Mouse (Mus musculus): ENCODE measurements at regions not wholly inside any gene's neighbourhood (a gene's known extent, or its start where the extent isn't known, plus 50 kb on each side); places are given as distances from the start of the nearest gene placed in this dataset.

DNA sequence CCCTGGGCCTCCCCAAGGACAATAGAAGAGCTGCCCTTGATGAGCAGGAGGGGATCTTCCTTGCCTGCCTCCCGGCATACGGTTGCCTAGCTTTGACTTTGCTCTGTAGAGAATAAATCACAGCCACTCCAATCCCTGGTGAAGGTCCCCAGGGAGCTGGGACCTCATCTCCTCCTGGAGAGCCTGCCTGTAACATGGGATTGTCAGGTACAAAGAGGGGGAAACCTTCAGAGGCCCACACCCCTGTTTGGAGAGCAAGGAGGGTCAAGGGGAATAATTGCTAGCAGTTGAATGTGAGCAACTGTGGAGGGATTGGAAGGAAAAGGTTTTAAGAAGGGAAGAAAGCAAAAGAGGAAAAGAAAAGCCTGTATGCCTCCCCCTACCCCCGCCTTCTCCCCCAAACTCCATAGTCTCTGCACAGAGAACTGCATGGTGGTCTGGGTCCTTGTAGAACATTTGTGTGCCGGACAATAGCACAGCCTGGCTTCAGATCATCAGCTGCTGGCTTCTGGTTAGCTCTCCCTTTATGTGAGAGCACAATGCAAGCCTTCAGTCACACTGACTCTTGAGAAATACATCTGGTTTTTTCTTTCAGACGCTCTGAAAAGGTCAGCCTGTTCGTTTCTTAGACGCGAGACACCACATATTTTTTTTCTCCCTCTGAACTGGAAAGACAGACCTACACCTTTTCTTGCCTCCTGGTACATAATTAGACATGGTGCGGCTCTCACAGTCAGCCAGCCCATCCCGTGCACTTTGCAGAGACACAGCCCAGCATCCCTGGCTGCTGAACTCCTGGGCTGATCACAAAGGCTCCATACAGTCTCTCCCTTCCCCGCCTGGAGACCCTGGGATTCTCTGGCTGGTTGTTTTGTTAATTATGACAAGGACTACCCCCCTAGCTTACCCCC, 292.5 kb upstream of the Zfp462 start:
- Histone ChIP-seq H3K9ac (ENCODE audit: control insufficient read depth, low read depth, low read length, poor library complexity, severe bottlenecking) (no peak overlapping the region), H3K27ac (ENCODE audit: control insufficient read depth, low read depth, low read length) (no peak overlapping the region), H3K4me3 (ENCODE audit: control insufficient read depth in 1 of 2, insufficient read depth in 1 of 2, low read depth in 2 of 2, low read length in 2 of 2) (no peak overlapping the region), H3K36me3 (ENCODE audit: control insufficient read depth in 1 of 2, insufficient read depth in 2 of 2, low read length in 2 of 2) (no peaks in the 10 kb centered on the region), H3K79me2 (ENCODE audit: control insufficient read depth, insufficient read depth, low read length, poor library complexity) (no peaks in the 10 kb centered on the region), H3K4me1 (ENCODE audit: control insufficient read depth in 1 of 2, insufficient read depth in 2 of 2, low read length in 2 of 2) (no peaks in the 10 kb centered on the region), H3K27me3 (ENCODE audit: control insufficient read depth in 1 of 2, insufficient read depth in 2 of 2, low read length in 2 of 2) (no peaks in the 10 kb centered on the region), H3K9me3 (replicated peaks; ENCODE audit: insufficient read depth, low read length) (no peaks in the 10 kb centered on the region)
- DNase-seq (ENCODE audit: low read depth, low spot score): no peak
- TF ChIP-seq NELFE (IDR thresholded peaks at IDR 0.05; ENCODE audit: low read depth, low read length) (no peak), GATA1 (IDR thresholded peaks at IDR 0.05; ENCODE audit: low read depth, low read length) (no peak), ZC3H11A (IDR thresholded peaks at IDR 0.05; ENCODE audit: low read depth, low read length) (no peak), NRF1 (IDR thresholded peaks at IDR 0.05; ENCODE audit: insufficient read depth, low read depth, low read length, poor library complexity, severe bottlenecking) (no peak), MEF2A (IDR thresholded peaks at IDR 0.05; ENCODE audit: extremely low read depth, insufficient replicate concordance, low read depth, low read length, poor library complexity, severe bottlenecking) (no peak), CHD1 (IDR thresholded peaks at IDR 0.05; ENCODE audit: low read depth, low read length) (no peak), JUND (IDR thresholded peaks at IDR 0.05; ENCODE audit: low read depth, low read length) (no peak), POLR2AphosphoS5 (IDR thresholded peaks at IDR 0.05; ENCODE audit: borderline replicate concordance, low read depth, low read length) (no peak), ZKSCAN1 (IDR thresholded peaks at IDR 0.05; ENCODE audit: low read depth, low read length) (no peak), MXI1 (IDR thresholded peaks at IDR 0.05; ENCODE audit: low read depth, low read length) (no peak), POLR2AphosphoS2 (IDR thresholded peaks at IDR 0.05; ENCODE audit: low read length) (no peak), USF1 (IDR thresholded peaks at IDR 0.05; ENCODE audit: low read depth, low read length) (no peak)

DNA sequence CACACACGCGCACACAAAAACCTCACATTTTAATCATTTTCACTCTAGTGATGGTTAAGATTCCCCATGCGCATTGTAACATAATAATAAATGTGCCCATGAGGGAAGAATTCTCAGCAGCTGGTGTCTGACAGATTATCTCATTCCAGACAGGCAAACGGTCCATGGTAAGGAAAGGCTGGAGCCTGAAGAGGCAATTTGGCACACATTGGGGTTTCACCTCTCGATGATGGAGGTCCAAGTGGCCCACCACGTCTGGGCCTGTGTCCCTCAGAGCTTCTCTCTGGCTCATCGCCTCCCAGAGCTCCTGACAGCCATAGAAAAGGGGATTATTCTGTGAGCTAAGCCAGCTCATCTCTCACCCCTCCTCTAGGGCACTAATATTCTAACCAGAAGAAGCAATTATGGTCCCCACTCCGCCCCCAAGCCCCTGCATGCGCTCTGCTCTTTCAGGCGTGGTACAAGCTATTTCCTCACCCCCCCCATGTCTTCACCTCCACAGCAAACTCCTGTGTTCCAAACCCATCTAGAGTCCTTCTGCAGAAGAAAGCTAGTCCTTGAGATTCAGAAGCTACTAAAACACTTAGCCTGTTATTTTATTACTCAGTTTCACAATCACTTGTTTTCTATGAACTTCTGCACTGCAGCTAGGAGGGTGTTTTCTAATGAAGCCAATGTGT, 291.6 kb upstream of the Zfp462 start:
- Histone ChIP-seq H3K4me1 (ENCODE audit: control insufficient read depth in 1 of 2, insufficient read depth in 2 of 2, low read length in 2 of 2) (no peaks in the 10 kb centered on the region), H3K27ac (ENCODE audit: control insufficient read depth, low read depth, low read length) (no peak overlapping the region), H3K36me3 (ENCODE audit: control insufficient read depth in 1 of 2, insufficient read depth in 2 of 2, low read length in 2 of 2) (no peaks in the 10 kb centered on the region), H3K27me3 (ENCODE audit: control insufficient read depth in 1 of 2, insufficient read depth in 2 of 2, low read length in 2 of 2) (no peaks in the 10 kb centered on the region), H3K4me3 (ENCODE audit: control insufficient read depth in 1 of 2, insufficient read depth in 1 of 2, low read depth in 2 of 2, low read length in 2 of 2) (no peak overlapping the region), H3K9me3 (replicated peaks; ENCODE audit: insufficient read depth, low read length) (no peaks in the 10 kb centered on the region), H3K9ac (ENCODE audit: control insufficient read depth, low read depth, low read length, poor library complexity, severe bottlenecking) (no peak overlapping the region), H3K79me2 (ENCODE audit: control insufficient read depth, insufficient read depth, low read length, poor library complexity) (no peaks in the 10 kb centered on the region)
- DNase-seq (ENCODE audit: low read depth, low spot score): no peak
- TF ChIP-seq ZKSCAN1 (IDR thresholded peaks at IDR 0.05; ENCODE audit: low read depth, low read length): no peak
